Mouse (Mus musculus): Measurements from ENCODE around the gene Paqr6.

Gene Paqr6

DNA sequence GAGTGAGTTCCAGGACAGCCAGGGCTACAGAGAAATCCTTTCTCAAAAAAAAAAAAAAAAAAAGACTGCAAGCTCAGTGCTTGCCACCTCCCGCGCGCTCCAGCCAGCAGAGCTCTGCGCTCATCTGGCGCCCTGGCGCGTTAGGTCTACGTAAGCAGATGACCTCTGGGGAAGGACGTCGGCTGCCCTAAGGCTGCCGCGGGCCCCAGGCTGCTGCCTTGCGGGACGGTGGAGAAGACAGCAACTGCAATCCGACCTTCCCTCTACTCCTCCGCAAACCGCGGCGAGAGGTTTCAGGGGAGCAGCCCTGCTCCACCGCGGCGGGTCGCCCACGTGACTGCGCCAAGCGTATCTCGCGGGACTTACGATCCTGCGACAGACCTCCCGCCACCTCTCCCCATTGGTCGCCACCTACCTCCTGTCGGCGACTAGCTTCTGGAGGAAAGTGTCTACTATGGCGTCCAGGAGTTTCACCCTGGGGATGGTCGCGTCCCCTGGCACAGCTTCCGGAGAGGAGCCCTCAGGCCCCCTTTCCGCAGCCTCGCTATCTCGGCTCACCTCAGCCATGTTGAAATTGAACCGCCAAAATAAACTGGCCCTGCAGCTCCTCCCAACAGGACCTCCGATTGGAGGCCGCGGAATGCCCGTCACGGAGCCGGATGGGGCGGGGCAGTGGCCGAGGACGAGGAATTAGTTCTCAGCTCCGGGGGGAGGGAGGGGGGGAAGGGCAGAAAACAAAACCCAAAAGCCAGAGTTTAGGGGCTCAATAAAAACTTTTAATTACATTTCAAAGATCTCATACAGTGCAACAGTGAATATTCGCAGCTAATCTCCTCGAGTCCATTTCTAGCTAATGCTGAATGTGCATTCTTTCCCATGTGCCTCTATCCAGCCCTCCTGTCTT, 45.6 kb downstream of the Paqr6 start, which contains the start of gene Pmf1:
Gene Pmf1, minus strand, starts transcription at position 591 of the 904 bp plus-strand sequence.
- in situ Hi-C loops (cut with MseI, MboI), result loop anchor here (5.0 to 10.0 kb wide), 3 partner anchors 57 to 115 kb away; no protein-coding TSS in a partner anchor

DNA sequence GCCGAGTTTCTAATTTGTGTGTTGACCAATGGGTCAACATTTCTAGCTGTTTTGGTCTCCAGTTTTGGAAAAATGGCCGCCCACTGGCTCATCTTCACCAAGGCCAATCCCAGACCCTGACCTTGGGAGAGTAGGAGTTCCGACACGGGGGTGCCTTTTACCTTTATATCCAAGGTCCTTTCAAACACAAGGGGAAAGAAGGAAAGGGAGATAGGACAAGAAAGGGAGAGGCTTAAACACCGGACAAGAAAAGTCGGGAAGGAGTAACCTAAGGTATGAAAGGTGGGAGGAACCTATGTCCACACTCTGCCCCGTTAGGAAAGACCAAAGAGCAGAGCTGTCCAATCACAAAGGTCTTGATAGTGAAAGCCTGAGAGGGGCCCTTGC, 46.3 kb downstream of the Paqr6 start:
- in situ Hi-C loops (cut with MseI, MboI), result no loop called here

DNA sequence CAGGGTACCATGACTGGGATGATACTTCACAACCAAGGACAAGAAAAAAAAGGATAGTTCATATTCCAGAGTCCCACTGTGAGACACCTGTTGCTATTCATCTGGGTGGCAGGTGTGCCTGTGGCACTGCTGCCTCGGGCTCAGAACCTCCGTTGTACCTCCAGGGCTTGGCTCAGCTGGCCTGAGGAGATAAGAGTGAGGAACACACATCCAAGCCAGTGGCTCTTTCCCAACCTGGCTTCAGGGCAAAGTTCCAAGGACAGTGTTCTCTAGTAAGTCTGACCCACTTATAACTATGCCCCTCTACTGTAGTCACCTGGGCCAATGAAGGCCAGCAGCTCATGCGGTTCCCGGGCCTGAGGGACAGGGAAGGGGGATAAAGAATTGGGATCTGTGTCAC, 47.3 kb downstream of the Paqr6 start:
- in situ Hi-C loops (cut with MseI, MboI), result no loop called here

DNA sequence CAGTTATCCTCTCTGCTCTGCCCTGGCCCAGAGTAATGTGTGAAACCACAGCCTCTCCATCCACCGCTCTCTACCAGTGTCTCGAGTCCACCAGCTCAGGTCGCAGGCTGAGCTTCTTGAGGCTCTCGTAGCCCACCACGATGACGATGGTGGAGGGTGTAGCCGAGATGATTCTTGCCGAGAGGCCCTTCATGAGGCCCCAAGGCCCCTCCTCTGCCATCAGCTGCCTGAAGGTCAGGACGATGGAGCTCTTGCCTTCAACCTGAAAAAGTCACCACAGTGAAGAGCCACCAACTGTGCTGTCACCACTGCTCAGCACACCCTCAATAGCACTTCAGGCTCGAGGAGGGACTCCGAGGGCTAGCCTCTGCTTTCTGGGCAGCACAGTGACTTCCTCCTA, 48.3 kb downstream of the Paqr6 start:
- in situ Hi-C loops (cut with MseI, MboI), result no loop called here

DNA sequence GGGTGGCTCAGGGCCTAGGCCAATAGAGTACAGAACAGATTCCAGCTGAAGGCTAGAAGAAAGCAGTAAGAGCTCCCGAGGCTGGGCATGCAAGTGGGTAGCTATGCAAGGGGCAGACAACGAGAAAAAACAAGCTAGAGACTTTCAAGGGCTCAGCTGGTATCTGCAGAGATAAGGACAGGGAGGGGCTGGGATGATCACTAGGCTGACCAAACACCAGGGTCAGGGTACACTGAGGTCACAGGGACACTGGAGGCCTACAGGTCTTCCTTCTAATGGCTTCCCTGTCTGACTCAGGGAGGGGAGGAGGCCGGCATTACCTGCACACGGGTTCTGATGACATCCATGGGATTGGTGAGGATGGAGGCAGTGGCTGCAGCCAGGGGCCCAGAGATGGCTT, 51.3 kb downstream of the Paqr6 start:
- in situ Hi-C loops (cut with MseI, MboI), result no loop called here

DNA sequence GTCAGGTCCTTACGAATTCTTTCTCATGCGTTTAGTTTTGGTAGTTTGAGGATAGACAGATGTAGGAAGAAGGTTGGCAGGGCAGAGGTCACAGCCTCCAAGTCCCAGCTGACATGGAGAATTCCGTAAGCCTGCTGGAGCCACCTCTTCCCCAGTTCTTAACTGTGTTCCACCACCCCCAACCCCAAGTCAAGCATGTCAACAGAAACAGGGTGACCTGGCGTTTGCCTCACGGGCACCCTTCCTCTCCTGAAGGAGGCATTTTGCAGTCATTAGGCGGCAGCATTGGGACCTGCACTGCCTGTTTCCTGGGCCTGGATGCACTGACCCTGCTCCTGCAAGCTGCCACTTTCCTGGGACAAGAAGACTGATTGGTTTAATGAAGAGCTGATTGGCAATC, 53.6 kb downstream of the Paqr6 start:
- in situ Hi-C loops (cut with MseI, MboI), result no loop called here

Data from mouse trophoblast stem cell (cell line).